Mouse (Mus musculus) kidney, embryonic 14.5 days (tissue): ENCODE measurements at regions not wholly inside any gene's neighbourhood (a gene's known extent, or its start where the extent isn't known, plus 50 kb on each side); places are given as distances from the start of the nearest gene placed in this dataset.

Experiments
- ATAC-seq: fragments of 200-750 bp; cut with Nextera tagmentation; 2 replicates; pipeline ENCODE4 v1.8.0; 2017; ENCODE audit warnings: moderate number of reproducible peaks, mild to moderate bottlenecking, moderate TSS enrichment, moderate library complexity; ENCODE audit not compliant: low FRiP score, low TSS enrichment
- H3K27ac ChIP-seq: fragments of 300-500 bp; sonication (generic); 2 replicates; pipeline ENCODE4 v1.5.1; 2014; ENCODE audit warnings: low read depth, mild to moderate bottlenecking, low read length, moderate library complexity, mixed read lengths
- H3K27me3 ChIP-seq: fragments of 300-500 bp; sonication (generic); 2 replicates; pipeline ENCODE4 v1.6.1; 2014; ENCODE audit warnings: mild to moderate bottlenecking, low read length; ENCODE audit not compliant: control insufficient read depth, insufficient read depth
- H3K36me3 ChIP-seq: fragments of 300-500 bp; sonication (generic); 2 replicates; pipeline ENCODE4 v1.6.1; 2014; ENCODE audit warnings: low read length, mixed read lengths; ENCODE audit not compliant: control insufficient read depth, insufficient read depth
- H3K4me1 ChIP-seq: fragments of 300-500 bp; sonication (generic); 2 replicates; pipeline ENCODE4 v1.6.1; 2014; ENCODE audit warnings: low read length, mixed read lengths; ENCODE audit not compliant: control insufficient read depth, insufficient read depth
- H3K4me2 ChIP-seq: fragments of 300-500 bp; sonication (generic); replicated peaks from 2 replicates; pipeline ENCODE4 v1.6.1; 2014; ENCODE audit warnings: low read depth, mild to moderate bottlenecking, low read length
- H3K4me3 ChIP-seq: fragments of 300-500 bp; sonication (generic); 2 replicates; pipeline ENCODE4 v1.5.1; 2014; ENCODE audit warnings: mild to moderate bottlenecking, low read length
- H3K9ac ChIP-seq: fragments of 300-500 bp; sonication (generic); 2 replicates; pipeline ENCODE4 v1.6.1; 2014; ENCODE audit warnings: low read depth, mild to moderate bottlenecking, low read length, moderate library complexity
- H3K9me3 ChIP-seq: fragments of 300-500 bp; sonication (generic); 2 replicates; pipeline ENCODE4 v1.6.1; 2016; ENCODE audit warnings: low read length; ENCODE audit not compliant: control insufficient read depth
- WGBS: fragments of 180-500 bp; shearing (Covaris S2); extraction: QIAGEN DNeasy Blood & Tissue Kit; methylation state at CpG from one replicate; pipeline ENCODE4 v1.1.7; 2014; 5-methylcytosine and 5-hydroxymethylcytosine counted together

GRCm38 (mm10) chr3:66374603-66375002 is 78.0 kb upstream of the Veph1 start:
- Histone ChIP-seq H3K9me3 (no peaks in the 10 kb centered on the region), H3K9ac (no peak overlapping the region), H3K27me3 (no peaks in the 10 kb centered on the region), H3K4me1 (0 out of 2 replicates have a peak, but pooled peaks cover 5% of the 10 kb centered on the region), H3K4me2 (no peak overlapping the region), H3K27ac (no peak overlapping the region), H3K4me3 (no peak overlapping the region), H3K36me3 (no peaks in the 10 kb centered on the region)
- WGBS = 79% methylated on average over 4 of the region's 4 CpGs
- ATAC-seq = no peak

- no peaks in the 10 kb centered on the region for H3K27me3 ChIP-seq
- H3K9me3 ChIP-seq = no peaks in the 10 kb centered on the region
- H3K36me3 ChIP-seq = no peaks in the 10 kb centered on the region
- no peak overlapping the region for H3K4me3 ChIP-seq
- 0 out of 2 replicates have a peak, but pooled peaks cover 5% of the 10 kb centered on the region for H3K4me1 ChIP-seq
- H3K4me2 ChIP-seq = no peak overlapping the region
- WGBS = 73% methylated on average over 8 of the region's 8 CpGs
- no peak overlapping the region for H3K9ac ChIP-seq
- no peak for ATAC-seq
- H3K27ac ChIP-seq = no peak overlapping the region
Measured at GRCm38 (mm10) chr3:66373807-66374575, 77.4 kb upstream of the Veph1 start.
